ENCODE assay signal across 24 mouse cellular contexts in genomic region chr11:55413416-55413796, GRCm38 (mm10). TPM values are rescaled to one million over a fixed set of nuclear protein-coding genes. Genes with fewer than 3 reads are reported as not detected.
DNase-seq lines count a peak whose midpoint lies in the region; ATAC-seq and TF ChIP-seq lines count a peak whose summit lies in the region.
"Had no signal": no experiment of that assay in that cellular context is flagged by ENCODE, and none has a peak within 500 bp of the region (broad histone marks: within the 10 kb centered on the region; RNA-seq: fewer than 3 reads in every experiment).

No protein-coding gene starts in this region.

- H3K79me2 ChIP-seq in myocyte (ENCODE audit: control insufficient read depth, insufficient read depth): peaks cover 86% of the 10 kb centered on the region

- no peak overlapping the region for H3ac ChIP-seq in myocyte (ENCODE audit: control insufficient read depth, insufficient read length)

- peaks cover 61% of the 10 kb centered on the region for H3K36me3 ChIP-seq in heart, embryonic 13.5 days
- peaks cover 15% of the 10 kb centered on the region for H3K36me3 ChIP-seq in heart, embryonic 11.5 days (ENCODE audit: control insufficient read depth, insufficient read depth, low read length)
- H3K36me3 ChIP-seq in limb, embryonic 15.5 days: peaks cover 44% of the 10 kb centered on the region
- peaks cover 9% of the 10 kb centered on the region; the same call in 1 of the 2 replicates for H3K36me3 ChIP-seq in limb, embryonic 10.5 days
- peaks cover 35% of the 10 kb centered on the region for H3K36me3 ChIP-seq in myocyte (ENCODE audit: control insufficient read depth, insufficient read depth)
- H3K36me3 ChIP-seq: liver, embryonic 12.5 days had no signal

- no peak overlapping the region for H3K9ac ChIP-seq in heart, embryonic 13.5 days
- no peak overlapping the region for H3K9ac ChIP-seq in heart, embryonic 11.5 days (ENCODE audit: low read depth, low read length)
- H3K9ac ChIP-seq in limb, embryonic 15.5 days: no peak overlapping the region
- H3K9ac ChIP-seq: embryonic facial prominence, embryonic 13.5 days; liver, embryonic 12.5 days had no signal

- peak overlapping the region; percentile 78; the same call in 1 of the 2 replicates for H3K27ac ChIP-seq in heart, embryonic 13.5 days (replicated peaks)
- H3K27ac ChIP-seq in heart, embryonic 11.5 days (ENCODE audit: low read depth, low read length): no peak overlapping the region
- H3K27ac ChIP-seq in limb, embryonic 15.5 days: peak overlapping the region; percentile 38; the same call in 1 of the 2 replicates
- H3K27ac ChIP-seq in limb, embryonic 10.5 days: no peak overlapping the region
- H3K27ac ChIP-seq: embryonic facial prominence, embryonic 13.5 days; hindbrain, embryonic 10.5 days; liver, embryonic 12.5 days had no signal

- H3K4me3 ChIP-seq in heart, embryonic 13.5 days: no peak overlapping the region
- H3K4me3 ChIP-seq in heart, embryonic 11.5 days (ENCODE audit: low read depth, low read length): no peak overlapping the region
- H3K4me3 ChIP-seq in limb, embryonic 15.5 days: no peak overlapping the region
- no peak overlapping the region for H3K4me3 ChIP-seq in limb, embryonic 10.5 days
- H3K4me3 ChIP-seq in myocyte: peak overlapping the region; percentile 75
- H3K4me3 ChIP-seq: embryonic facial prominence, embryonic 13.5 days; forebrain, embryonic 10.5 days; hindbrain, embryonic 10.5 days; liver, embryonic 12.5 days had no signal

- no peak for TF ChIP-seq POLR2A in myocyte (IDR thresholded peaks at IDR 0.05; ENCODE audit: insufficient read length, low read depth)

- ATAC-seq in heart, embryonic 13.5 days (ENCODE audit: extremely low read depth, insufficient number of reproducible peaks, low FRiP score, low TSS enrichment): no peak
- no peak for ATAC-seq in heart, embryonic 11.5 days (replicated peaks; ENCODE audit: insufficient number of reproducible peaks, low FRiP score, low TSS enrichment)
- no peak for ATAC-seq in limb, embryonic 15.5 days (ENCODE audit: insufficient number of reproducible peaks, low FRiP score, low TSS enrichment, low read depth)
- ATAC-seq: CD4-positive, CD25-positive, alpha-beta regulatory T cell, adult 4 months; hindbrain, postnatal 0 days; liver, embryonic 12.5 days; Patski had no signal

- WGBS in heart, embryonic 13.5 days: 81% methylated on average over 2 of the region's 2 CpGs
- 90% methylated on average over 2 of the region's 2 CpGs for WGBS in heart, embryonic 11.5 days (ENCODE audit: insufficient replicate concordance)
- 87% methylated on average over 2 of the region's 2 CpGs for WGBS in limb, embryonic 15.5 days
- WGBS in limb, embryonic 10.5 days: 86% methylated on average over 2 of the region's 2 CpGs

- peaks cover 75% of the 10 kb centered on the region for H3K4me1 ChIP-seq in heart, embryonic 13.5 days
- peaks cover 45% of the 10 kb centered on the region for H3K4me1 ChIP-seq in heart, embryonic 11.5 days (ENCODE audit: control insufficient read depth, insufficient read depth, low read length)
- peaks cover 52% of the 10 kb centered on the region for H3K4me1 ChIP-seq in limb, embryonic 15.5 days
- peaks cover 18% of the 10 kb centered on the region for H3K4me1 ChIP-seq in limb, embryonic 10.5 days

- no peaks in the 10 kb centered on the region for H3K27me3 ChIP-seq in heart, embryonic 13.5 days (replicated peaks)
- no peaks in the 10 kb centered on the region for H3K27me3 ChIP-seq in heart, embryonic 11.5 days (ENCODE audit: control insufficient read depth, insufficient read depth, low read length)
- H3K27me3 ChIP-seq in limb, embryonic 15.5 days: no peaks in the 10 kb centered on the region
- no peaks in the 10 kb centered on the region for H3K27me3 ChIP-seq in limb, embryonic 10.5 days (ENCODE audit: low read depth, poor library complexity, severe bottlenecking)
- H3K27me3 ChIP-seq in myocyte (ENCODE audit: control insufficient read depth, insufficient read depth, insufficient read length): no peaks in the 10 kb centered on the region
- H3K27me3 ChIP-seq: embryonic facial prominence, embryonic 13.5 days; liver, embryonic 12.5 days; Patski had no signal

- DNase-seq in adrenal gland, adult 2 months: peak; percentile 75
- DNase-seq in adrenal gland, postnatal 10 days: no peak
- no peak for DNase-seq in limb, embryonic 10.5 days (ENCODE audit: low spot score)
- DNase-seq in layer of hippocampus, adult 8-10 months (ENCODE audit: low spot score in 2 of 2): no peak
- DNase-seq: cerebellum, postnatal 10 days; gastrocnemius, postnatal 10 days; kidney, adult 18-20 months; kidney, postnatal 36 days; layer of hippocampus, adult 9-11 months; lung, adult 2 months; lung, postnatal 4 days; right cerebral cortex, adult 18-20 months; thymus, adult 18-20 months had no signal

- no peaks in the 10 kb centered on the region for H3K9me3 ChIP-seq in heart, embryonic 13.5 days
- H3K9me3 ChIP-seq in heart, embryonic 11.5 days (replicated peaks; ENCODE audit: control insufficient read depth, low read length): no peaks in the 10 kb centered on the region
- H3K9me3 ChIP-seq in limb, embryonic 15.5 days: no peaks in the 10 kb centered on the region
- no peaks in the 10 kb centered on the region for H3K9me3 ChIP-seq in limb, embryonic 10.5 days (replicated peaks)
- H3K9me3 ChIP-seq: embryonic facial prominence, embryonic 13.5 days; forebrain, embryonic 10.5 days; hindbrain, embryonic 10.5 days; liver, embryonic 12.5 days had no signal

- no peak overlapping the region for H3K4me2 ChIP-seq in heart, embryonic 13.5 days
- H3K4me2 ChIP-seq in heart, embryonic 11.5 days: no peak overlapping the region
- H3K4me2 ChIP-seq in limb, embryonic 15.5 days: no peak overlapping the region; the same call in 1 of the 2 replicates
- H3K4me2 ChIP-seq in myocyte (ENCODE audit: low read depth): peak overlapping the region; percentile 95
- H3K4me2 ChIP-seq: embryonic facial prominence, embryonic 13.5 days; liver, embryonic 12.5 days had no signal

TF ChIP-seq in myocyte, 11 proteins besides CTCF, POLR2A, EP300 and RAD21:
- TF ChIP-seq POLR2AphosphoS2 (IDR thresholded peaks at IDR 0.05; ENCODE audit: insufficient read length, low read depth) (no peak), E2F4 (IDR thresholded peaks at IDR 0.05; ENCODE audit: insufficient read depth) (no peak), MYOG (IDR thresholded peaks at IDR 0.05; ENCODE audit: control insufficient read depth in 1 of 3, insufficient read depth in 1 of 3, insufficient read length in 2 of 3, low read depth in 2 of 3) (no peak), SRF (IDR thresholded peaks at IDR 0.05; ENCODE audit: control insufficient read depth, insufficient read length, low read depth) (no peak), MYOD1 (IDR thresholded peaks at IDR 0.05; ENCODE audit: control insufficient read depth in 1 of 3, insufficient read length in 2 of 3, low read depth in 2 of 3) (no peak), MAX (IDR thresholded peaks at IDR 0.05; ENCODE audit: low read depth) (no peak), TCF12 (IDR thresholded peaks at IDR 0.05; ENCODE audit: insufficient read depth, poor library complexity, severe bottlenecking) (no peak), USF1 (IDR thresholded peaks at IDR 0.05; ENCODE audit: low read depth) (no peak), TCF3 (IDR thresholded peaks at IDR 0.05; ENCODE audit: insufficient read length, low read depth) (no peak), CEBPB (IDR thresholded peaks at IDR 0.05; ENCODE audit: insufficient read depth, poor library complexity, severe bottlenecking) (no peak), REST (IDR thresholded peaks at IDR 0.05; ENCODE audit: insufficient read depth, insufficient read length) (no peak)
TF ChIP-seq in myocyte: peak in this region for 0.

RNA-seq across cellular contexts. Expression of gene Sparc, which starts 9.6 kb away (rescaled TPM):
- total RNA-seq in adrenal gland, adult 2 months (2021): 1,000 to 10,000 TPM; 1,553 to 3,019 TPM
- polyA plus RNA-seq in adrenal gland, adult 2 months (2012; rRNA removed): 4,707 and 5,966 TPM in 2 replicates
- total RNA-seq in adrenal gland, postnatal 10 days (2021): 1,000 to 10,000 TPM; 2,122 to 2,491 TPM
- 1,654 and 1,741 TPM in 2 replicates for polyA plus RNA-seq in heart, embryonic 13.5 days (2015; fragmentation: Nextera tagmentation; extraction: Ambion mirVana)
- 1,182 and 1,259 TPM in 2 replicates for polyA plus RNA-seq in heart, embryonic 11.5 days (2014; fragmentation: Nextera tagmentation; extraction: Ambion mirVana)
- 3,190 and 4,050 TPM in 2 replicates for polyA plus RNA-seq in limb, embryonic 15.5 days (2015; fragmentation: Nextera tagmentation; extraction: Ambion mirVana)
- 183 and 211 TPM in 2 replicates for polyA plus RNA-seq in limb, embryonic 10.5 days (2016; fragmentation: Nextera tagmentation; extraction: Ambion mirVana)
- polyA plus RNA-seq in myocyte (2012; fragmentation: generic; extraction: Trizol): 1,961 TPM
- 100 to 1,000 TPM; 259 to 443 (median 324) TPM for total RNA-seq in layer of hippocampus, adult 8-10 months (2022)

RNA-seq across cellular contexts. Expression of gene Atox1, which starts 47.6 kb away (rescaled TPM):
- 100 to 1,000 TPM; 226 to 307 TPM for total RNA-seq in adrenal gland, adult 2 months (2021)
- polyA plus RNA-seq in adrenal gland, adult 2 months (2012; rRNA removed): 679 and 685 TPM in 2 replicates
- 100 to 1,000 TPM; 271 to 292 TPM for total RNA-seq in adrenal gland, postnatal 10 days (2021)
- 283 and 302 TPM in 2 replicates for polyA plus RNA-seq in heart, embryonic 13.5 days (2015; fragmentation: Nextera tagmentation; extraction: Ambion mirVana)
- 273 and 292 TPM in 2 replicates for polyA plus RNA-seq in heart, embryonic 11.5 days (2014; fragmentation: Nextera tagmentation; extraction: Ambion mirVana)
- 448 and 491 TPM in 2 replicates for polyA plus RNA-seq in limb, embryonic 15.5 days (2015; fragmentation: Nextera tagmentation; extraction: Ambion mirVana)
- polyA plus RNA-seq in limb, embryonic 10.5 days (2016; fragmentation: Nextera tagmentation; extraction: Ambion mirVana): 224 and 237 TPM in 2 replicates
- 264 TPM for polyA plus RNA-seq in myocyte (2012; fragmentation: generic; extraction: Trizol)
- total RNA-seq in layer of hippocampus, adult 8-10 months (2022): 100 to 1,000 TPM in 2 of 4 experiments, 10 to 100 TPM in 2; 82.1 to 124 (median 98.0) TPM

RNA-seq across cellular contexts. Expression of gene G3bp1, which starts 56.1 kb away (rescaled TPM):
- 10 to 100 TPM; 50.7 to 54.6 TPM for total RNA-seq in adrenal gland, adult 2 months (2021)
- polyA plus RNA-seq in adrenal gland, adult 2 months (2012; rRNA removed): 22.7 and 33.7 TPM in 2 replicates
- total RNA-seq in adrenal gland, postnatal 10 days (2021): 10 to 100 TPM; 55.5 to 60.0 TPM
- 111 and 113 TPM in 2 replicates for polyA plus RNA-seq in heart, embryonic 13.5 days (2015; fragmentation: Nextera tagmentation; extraction: Ambion mirVana)
- 125 and 133 TPM in 2 replicates for polyA plus RNA-seq in heart, embryonic 11.5 days (2014; fragmentation: Nextera tagmentation; extraction: Ambion mirVana)
- 153 and 158 TPM in 2 replicates for polyA plus RNA-seq in limb, embryonic 15.5 days (2015; fragmentation: Nextera tagmentation; extraction: Ambion mirVana)
- polyA plus RNA-seq in limb, embryonic 10.5 days (2016; fragmentation: Nextera tagmentation; extraction: Ambion mirVana): 267 and 279 TPM in 2 replicates
- 52.2 TPM for polyA plus RNA-seq in myocyte (2012; fragmentation: generic; extraction: Trizol)
- 10 to 100 TPM; 36.2 to 37.6 (median 37.0) TPM for total RNA-seq in layer of hippocampus, adult 8-10 months (2022)

Comparison
In these comparisons a context has a peak if more than half of its experiments do, and no peak if none do; other contexts are left out.
1. H3K27ac ChIP-seq: peak in heart, embryonic 13.5 days (single experiment) and limb, embryonic 15.5 days (single experiment); none in heart, embryonic 11.5 days (single experiment) and limb, embryonic 10.5 days (single experiment).